Mouse (Mus musculus) small intestine, adult 2 months (tissue): Measurements from ENCODE around the gene Fgf13. TPM values are rescaled to one million over a fixed set of nuclear protein-coding genes. Genes with fewer than 3 reads are reported as not detected.

Source experiments
- H3K27ac ChIP-seq: fragments of 200-500 bp; 2 replicates; pipeline ENCODE4 v1.5.1; 2012; ENCODE audit warnings: low read depth, low read length, control low read depth, inconsistent platforms; ENCODE audit not compliant: insufficient read depth
- H3K27me3 ChIP-seq: fragments of 200-500 bp; 2 replicates; pipeline ENCODE4 v1.6.1; 2012; ENCODE audit warnings: mild to moderate bottlenecking, moderate library complexity, low read length, inconsistent platforms; ENCODE audit not compliant: control insufficient read depth, insufficient read depth
- H3K36me3 ChIP-seq: fragments of 200-500 bp; 2 replicates; pipeline ENCODE4 v1.6.1; 2012; ENCODE audit warnings: mild to moderate bottlenecking, low read length, control low read depth, inconsistent platforms; ENCODE audit not compliant: control insufficient read depth, insufficient read depth
- H3K4me1 ChIP-seq: fragments of 200-500 bp; 2 replicates; pipeline ENCODE4 v1.6.1; 2012; ENCODE audit warnings: low read length, inconsistent platforms, mixed read lengths; ENCODE audit not compliant: control insufficient read depth, insufficient read depth, insufficient read length
- H3K4me3 ChIP-seq: fragments of 200-500 bp; 2 replicates; pipeline ENCODE4 v1.5.1; 2012; ENCODE audit warnings: low read depth, mild to moderate bottlenecking, control low read depth, inconsistent platforms, low read length, moderate library complexity
- CTCF ChIP-seq: fragments of 200-500 bp; IDR thresholded peaks from 2 replicates; pipeline ENCODE4 v1.5.1; 2012; ENCODE audit warnings: low read depth, mild to moderate bottlenecking, control low read depth, inconsistent platforms, low read length, moderate library complexity, mixed read lengths; ENCODE audit not compliant: insufficient replicate concordance, insufficient read length; ENCODE audit errors: extremely low read depth
- POLR2A ChIP-seq: fragments of 200-500 bp; IDR thresholded peaks from 2 replicates; pipeline ENCODE4 v1.6.1; 2012; ENCODE audit warnings: low read depth, mild to moderate bottlenecking, control low read depth, inconsistent platforms, low read length, moderate library complexity
- whole genome bisulfite sequencing: fragments of 180-500 bp; shearing (Covaris S2); methylation state at CpG from one replicate; pipeline ENCODE4 v1.1.7; 2018; 5-methylcytosine and 5-hydroxymethylcytosine counted together
- polyA plus RNA-seq: library from polyadenylated mRNA; depleted of rRNA; stranded (reverse); fragments of >200 nt; gene quantifications from 2 replicates; pipeline ENCODE4 v1.2.3, GENCODE M21; 2012

Fgf13 gene
- polyA plus RNA-seq, 1 experiment = 0.87 TPM

GRCm38 (mm10) chrX:59141947-59142346 is 425.9 kb downstream of the Fgf13 start:
- 42% methylated on average over 2 of the region's 2 CpGs for WGBS
- TF ChIP-seq CTCF = no peak
- no peak for TF ChIP-seq POLR2A
- H3K4me3 ChIP-seq = no peak overlapping the region
- H3K36me3 ChIP-seq = no peaks in the 10 kb centered on the region
- no peaks in the 10 kb centered on the region for H3K4me1 ChIP-seq
- H3K27me3 ChIP-seq = no peaks in the 10 kb centered on the region
- no peak overlapping the region for H3K27ac ChIP-seq

GRCm38 (mm10) chrX:59134928-59135361 is 432.9 kb downstream of the Fgf13 start:
- WGBS = 13% methylated on average over 8 of the region's 8 CpGs
- Histone ChIP-seq H3K27ac (no peak overlapping the region), H3K4me1 (no peaks in the 10 kb centered on the region), H3K4me3 (peak overlapping the region; percentile 39), H3K36me3 (no peaks in the 10 kb centered on the region), H3K27me3 (0 out of 2 replicates have a peak, but pooled peaks cover 2% of the 10 kb centered on the region)
- no peak for TF ChIP-seq POLR2A
- no peak for TF ChIP-seq CTCF

GRCm38 (mm10) chrX:59134166-59134861 is 433.6 kb downstream of the Fgf13 start:
- Histone ChIP-seq H3K27me3 (0 out of 2 replicates have a peak, but pooled peaks cover 2% of the 10 kb centered on the region), H3K4me1 (no peaks in the 10 kb centered on the region), H3K27ac (no peak overlapping the region), H3K4me3 (peak overlapping the region; percentile 55), H3K36me3 (no peaks in the 10 kb centered on the region)
- TF ChIP-seq POLR2A (no peak), CTCF (no peak)
- WGBS = 14% methylated on average over 57 of the region's 75 CpGs

- Histone ChIP-seq H3K27ac (no peak overlapping the region), H3K4me3 (peak overlapping the region; percentile 55), H3K36me3 (no peaks in the 10 kb centered on the region), H3K27me3 (0 out of 2 replicates have a peak, but pooled peaks cover 2% of the 10 kb centered on the region), H3K4me1 (no peaks in the 10 kb centered on the region)
- WGBS = 11% methylated on average over 23 of the region's 24 CpGs
- TF ChIP-seq POLR2A (no peak), CTCF (no peak)
Observed at GRCm38 (mm10) chrX:59133834-59134165, 434.1 kb downstream of the Fgf13 start.

- Histone ChIP-seq H3K4me3 (peak overlapping the region; percentile 55), H3K27me3 (0 out of 2 replicates have a peak, but pooled peaks cover 2% of the 10 kb centered on the region), H3K36me3 (no peaks in the 10 kb centered on the region), H3K4me1 (no peaks in the 10 kb centered on the region), H3K27ac (no peak overlapping the region)
- TF ChIP-seq POLR2A = no peak
- no peak for TF ChIP-seq CTCF
- WGBS = 15% methylated on average over 10 of the region's 10 CpGs
Observed at GRCm38 (mm10) chrX:59133416-59133815, 434.5 kb downstream of the Fgf13 start.

GRCm38 (mm10) chrX:59126637-59127036 is 441.2 kb downstream of the Fgf13 start:
- Histone ChIP-seq H3K27me3 (no peaks in the 10 kb centered on the region), H3K4me1 (no peaks in the 10 kb centered on the region), H3K27ac (no peak overlapping the region), H3K36me3 (no peaks in the 10 kb centered on the region), H3K4me3 (no peak overlapping the region)
- TF ChIP-seq POLR2A = no peak
- TF ChIP-seq CTCF = no peak
- 68% methylated on average over 4 of the region's 4 CpGs for WGBS

- Histone ChIP-seq H3K36me3 (no peaks in the 10 kb centered on the region), H3K4me3 (no peak overlapping the region), H3K27ac (no peak overlapping the region), H3K4me1 (no peaks in the 10 kb centered on the region), H3K27me3 (no peaks in the 10 kb centered on the region)
- TF ChIP-seq CTCF (no peak), POLR2A (no peak)
Observed at GRCm38 (mm10) chrX:59113187-59113586, 454.7 kb downstream of the Fgf13 start.
